Mouse (Mus musculus) heart, adult 10 weeks (tissue): Measurements from ENCODE around the gene Gm11037. TPM values are rescaled to one million over a fixed set of nuclear protein-coding genes. Genes with fewer than 3 reads are reported as not detected.

Experiments used
- polyA plus RNA-seq: library from polyadenylated mRNA; stranded (reverse); fragments of 350-450 nt; fragmentation: Illumina TruSeq; extraction: RNeasy Lipid Tissue Mini Kit (QIAGEN cat#74804); gene quantifications from one replicate; pipeline ENCODE4 v1.2.3, GENCODE M21; 2014; ENCODE audit warnings: low read depth, low replicate concordance

The Gm11037 gene
- polyA plus RNA-seq: not detected

GRCm38 (mm10) chr2:131132930-131133547 is at the start of gene Gm11037:
Gm11037 (plus strand) TSS chr2:131133497.

DNA sequence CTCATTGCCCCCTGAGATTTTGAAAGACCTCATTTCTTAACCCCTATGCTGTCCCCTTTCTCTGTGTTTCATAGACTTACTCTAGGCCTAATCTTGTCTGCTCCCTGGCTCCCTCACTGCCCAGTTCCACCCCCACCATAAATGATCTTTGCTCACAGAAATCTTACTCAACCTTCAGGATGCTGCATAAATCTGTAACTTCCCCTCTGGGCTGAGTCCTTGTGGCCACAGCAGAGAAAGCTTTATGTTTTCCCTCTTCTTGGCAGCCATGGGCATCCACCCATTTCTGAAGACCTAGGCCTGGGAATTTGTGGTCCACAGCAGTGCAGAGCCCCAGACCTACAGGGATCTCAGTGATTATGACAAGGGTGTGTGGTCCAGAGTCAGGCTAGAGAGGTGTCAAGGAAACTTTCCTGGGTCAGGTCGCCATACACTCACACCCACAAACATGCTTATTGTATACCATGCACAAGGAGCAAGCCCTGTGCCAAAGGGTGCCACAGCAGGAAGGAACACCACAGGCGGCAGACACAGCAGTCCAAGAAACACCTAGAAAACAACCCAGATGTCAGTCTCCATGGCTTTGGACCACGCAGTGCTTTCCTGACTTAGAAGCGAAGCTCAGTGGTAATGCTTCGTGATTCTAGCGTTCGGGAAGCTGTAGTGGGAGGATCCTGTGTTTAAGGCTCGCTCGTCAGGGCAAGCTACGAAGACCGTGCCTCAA is 46.5 kb upstream of the Gm11037 start, which contains the start of gene Siglec1:
Gene Siglec1 (minus strand): TSS at position 99 of the 724 bp plus-strand sequence.

GRCm38 (mm10) chr2:131127161-131127730 is 6.1 kb upstream of the Gm11037 start, which contains the start of gene Hspa12b:
Hspa12b (plus strand) TSS chr2:131127280.

GRCm38 (mm10) chr2:131159938-131160581 is 26.8 kb downstream of the Gm11037 start, which contains the start of gene 1700037H04Rik:
1700037H04Rik (minus strand) TSS chr2:131160081.

GRCm38 (mm10) chr2:131179990-131180587 is 46.8 kb downstream of the Gm11037 start, which contains the start of gene Cenpb:
Cenpb (minus strand) TSS chr2:131180067.

Other genes starting within 250 kb of the Gm11037 start
- 37.9 TPM for gene 4930402H24Rik, start 227.1 kb upstream of the Gm11037 start, polyA plus RNA-seq
- 14.7 TPM for gene Atrn, start 227.0 kb upstream of the Gm11037 start, polyA plus RNA-seq
- gene Gfra4, start 90.4 kb upstream of the Gm11037 start, polyA plus RNA-seq: 11.4 TPM
- 3.7 TPM for gene Adam33, start 69.7 kb upstream of the Gm11037 start, polyA plus RNA-seq
- gene Siglec1, start 46.7 kb upstream of the Gm11037 start, polyA plus RNA-seq: 1.8 TPM
- 21.7 TPM for gene Hspa12b, start 6.2 kb upstream of the Gm11037 start, polyA plus RNA-seq
- gene 1700037H04Rik, start 26.6 kb downstream of the Gm11037 start, polyA plus RNA-seq: 10.3 TPM
- 83.1 TPM for gene Cenpb, start 46.6 kb downstream of the Gm11037 start, polyA plus RNA-seq
- 3.6 TPM for gene Cdc25b, start 53.5 kb downstream of the Gm11037 start, polyA plus RNA-seq
- 5.3 TPM for gene Spef1, start 53.8 kb downstream of the Gm11037 start, polyA plus RNA-seq
- 41.9 TPM for gene Ap5s1, start 73.6 kb downstream of the Gm11037 start, polyA plus RNA-seq
- gene Mavs, start 100.6 kb downstream of the Gm11037 start, polyA plus RNA-seq: 56.9 TPM
- 21.8 TPM for gene Pank2, start 129.0 kb downstream of the Gm11037 start, polyA plus RNA-seq
- 2.8 TPM for gene Rnf24, start 219.4 kb downstream of the Gm11037 start, polyA plus RNA-seq